Mouse (Mus musculus): ENCODE measurements at regions not wholly inside any gene's neighbourhood (a gene's known extent, or its start where the extent isn't known, plus 50 kb on each side); places are given as distances from the start of the nearest gene placed in this dataset.

DNA sequence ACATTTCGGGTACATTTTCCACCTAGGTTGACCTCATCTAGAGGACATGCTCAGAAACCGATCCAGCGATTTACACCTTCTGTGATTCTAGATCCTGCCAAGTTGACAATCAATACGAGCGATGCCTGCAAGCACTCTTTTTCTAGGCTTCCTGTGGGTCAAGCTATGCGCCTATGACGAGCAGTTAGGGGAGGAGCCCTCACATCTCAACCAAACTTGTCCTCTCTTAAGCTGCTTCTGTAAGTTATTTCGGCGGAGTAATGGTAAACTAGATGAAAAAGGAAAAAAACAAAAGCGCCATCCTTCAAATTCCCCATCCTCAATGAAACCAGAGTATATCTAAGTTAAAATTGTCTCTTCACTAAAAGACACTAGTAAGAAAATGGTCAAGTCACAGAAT lies 858.5 kb downstream of the Zfp704 start:
- DNase-seq = no peak

DNA sequence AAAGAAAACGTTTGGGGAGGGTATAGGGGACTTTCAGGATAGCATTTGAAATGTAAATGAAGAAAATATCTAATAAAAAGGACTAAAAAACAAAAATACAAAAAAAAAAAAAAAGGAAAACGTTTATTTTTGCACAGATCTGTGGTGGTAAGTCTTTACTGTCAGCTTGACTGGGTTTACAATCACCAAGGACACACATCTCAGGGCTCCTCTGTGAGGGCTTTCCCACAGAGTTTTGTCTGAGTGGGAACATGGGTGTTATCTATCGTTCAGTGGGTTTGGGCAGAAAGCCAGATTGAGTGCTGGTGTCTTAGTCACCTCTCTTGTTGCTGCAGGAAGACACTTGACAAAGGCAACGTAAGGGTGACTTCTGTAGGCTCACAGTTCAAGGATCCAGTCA lies 859.0 kb downstream of the Zfp704 start:
- no peak for DNase-seq

DNA sequence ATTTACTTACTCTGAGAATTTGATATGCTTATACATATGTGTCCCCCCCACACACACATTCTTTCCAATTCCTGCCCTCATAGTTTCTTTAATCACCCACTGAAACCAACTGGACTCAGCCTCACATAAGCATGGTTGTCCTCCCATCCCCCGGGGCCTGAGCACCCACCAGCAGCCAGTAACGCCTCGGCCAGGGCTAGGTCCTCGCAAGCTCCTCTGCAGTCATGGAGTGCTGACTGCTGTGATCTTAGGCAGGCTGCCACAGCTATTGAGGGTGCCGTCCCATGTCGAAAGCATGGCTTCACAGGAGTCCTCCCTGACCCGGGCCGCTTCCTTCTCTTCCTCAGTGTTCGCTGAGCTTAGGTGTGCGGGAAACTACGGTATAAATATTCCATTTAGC lies 859.7 kb downstream of the Zfp704 start:
- DNase-seq = no peak

DNA sequence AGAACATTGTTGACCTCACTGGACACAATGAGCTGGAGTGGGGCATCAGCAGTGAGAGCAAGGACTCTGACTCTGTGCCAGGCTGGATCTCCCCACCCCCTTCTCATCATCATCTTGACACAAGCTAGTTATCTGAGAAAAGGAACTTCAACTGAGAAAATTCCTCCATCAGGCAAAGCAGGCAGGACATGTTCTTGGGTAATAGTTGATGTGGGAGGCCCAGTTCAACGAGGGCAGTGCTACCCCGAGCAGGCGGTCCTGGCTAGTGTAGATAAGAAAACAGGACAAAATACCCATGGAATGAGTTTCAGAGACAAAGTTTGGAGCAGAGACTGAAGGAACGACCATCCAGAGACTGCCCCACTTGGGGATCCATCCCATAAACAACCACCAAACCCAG lies 862.7 kb downstream of the Zfp704 start:
- DNase-seq = no peak

DNA sequence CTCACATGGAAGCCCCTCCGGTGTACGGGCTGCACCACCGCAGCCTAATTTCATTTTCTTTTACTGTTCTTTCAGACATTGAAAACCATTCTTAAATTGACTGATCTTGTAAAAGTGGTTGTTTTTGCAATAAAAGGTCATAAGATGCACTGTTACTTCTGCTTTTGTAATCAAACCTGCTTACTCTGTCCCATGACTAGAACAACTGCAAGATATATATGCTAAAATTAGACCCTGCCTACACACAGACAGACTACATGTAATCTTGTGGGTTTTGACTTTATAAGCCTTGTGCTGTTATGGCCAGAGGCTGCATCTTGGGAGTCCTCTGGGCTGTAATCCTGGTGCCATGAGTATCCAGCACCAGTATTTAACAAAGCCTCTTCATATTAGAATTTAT lies 863.2 kb downstream of the Zfp704 start:
- no peak for DNase-seq

DNA sequence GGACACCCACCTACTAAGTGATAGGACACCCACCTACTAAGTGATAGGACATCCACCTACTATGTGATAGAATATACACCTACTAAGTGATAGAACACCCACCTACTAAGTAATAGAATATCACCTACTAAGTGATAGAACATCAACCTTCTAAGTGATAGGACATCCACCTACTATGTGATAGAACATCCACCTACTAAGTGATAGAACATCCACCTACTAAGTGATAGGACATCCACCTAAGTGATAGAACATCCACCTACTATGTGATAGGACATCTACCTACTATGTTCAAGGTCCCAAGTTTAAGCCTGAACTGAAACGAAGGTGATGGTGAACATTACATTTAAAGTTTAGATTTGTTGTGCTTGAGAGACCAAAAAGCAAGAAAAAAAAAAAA lies 863.8 kb downstream of the Zfp704 start:
- no peak for DNase-seq

DNA sequence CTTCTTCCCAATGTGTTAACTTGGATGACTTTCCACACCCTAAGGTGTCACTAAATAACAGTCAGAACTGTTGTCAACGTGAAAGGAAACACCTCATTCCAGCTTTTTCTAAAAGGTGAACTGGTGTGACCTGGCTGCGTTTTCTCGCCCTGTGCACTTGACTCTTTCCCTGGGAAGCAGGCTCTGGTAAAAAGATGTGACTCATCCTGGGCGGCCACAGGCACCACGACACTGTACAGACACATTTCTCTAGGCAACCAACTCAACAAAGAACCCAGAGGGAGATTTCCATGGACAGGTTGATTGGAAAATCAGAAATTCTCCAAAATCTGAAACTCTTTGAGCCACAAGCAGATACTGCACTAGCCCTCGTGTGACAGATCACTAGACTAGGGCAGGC lies 865.0 kb downstream of the Zfp704 start:
- DNase-seq = no peak

DNA sequence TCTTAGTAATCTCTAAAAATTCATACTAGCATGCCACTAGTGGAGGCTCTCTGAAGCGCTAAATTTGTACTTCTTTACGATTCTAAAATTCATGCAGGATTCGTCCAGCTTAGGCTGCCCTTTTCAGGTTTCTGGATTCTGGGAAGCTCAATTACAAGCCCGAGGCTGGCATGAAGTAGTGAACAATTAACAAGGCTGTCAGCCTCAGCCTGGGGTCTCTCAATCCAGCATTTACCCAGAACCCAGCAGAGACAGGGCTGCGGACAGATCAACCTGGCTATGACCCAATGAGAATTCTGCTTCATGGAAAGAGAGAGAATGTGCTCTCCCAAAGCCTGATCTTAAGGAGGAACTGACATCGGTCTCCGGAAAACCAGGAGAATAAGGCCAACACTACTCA lies 866.2 kb downstream of the Zfp704 start:
- no peak for DNase-seq

DNA sequence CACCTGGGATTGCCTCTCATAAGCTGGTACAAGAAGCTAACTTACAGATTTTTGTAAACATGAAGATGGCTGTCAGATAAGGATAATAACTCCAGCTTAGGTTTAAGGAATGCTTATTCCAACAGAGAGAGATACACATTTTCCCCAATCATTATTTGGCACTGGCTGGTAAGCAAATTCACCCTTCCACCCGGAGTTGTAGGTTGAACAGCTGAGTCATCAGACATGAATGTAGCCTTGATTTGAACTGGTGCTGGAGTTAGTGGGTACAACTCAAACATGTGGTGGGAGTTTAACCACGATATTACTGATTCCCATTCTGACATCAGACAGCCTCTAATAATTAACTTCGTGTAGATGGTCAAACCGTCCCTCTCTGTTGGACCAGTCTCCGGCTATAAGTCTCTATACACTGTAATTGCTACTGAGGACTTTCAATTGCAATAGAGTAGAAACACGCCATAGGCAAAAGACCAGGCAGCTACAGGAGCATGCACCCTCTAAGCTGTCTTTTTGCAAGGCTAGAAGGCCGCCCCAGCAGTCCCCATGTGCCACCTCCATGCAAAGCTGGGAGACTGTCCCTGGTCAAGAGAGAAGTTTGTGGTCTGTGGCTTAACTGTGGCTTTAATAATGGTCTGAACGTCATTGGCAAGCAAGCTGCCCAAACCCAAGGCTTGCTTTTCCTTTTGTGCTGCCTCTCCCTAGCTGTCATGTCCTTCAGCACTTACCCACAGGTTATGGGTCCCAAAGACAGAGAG lies 868.4 kb downstream of the Zfp704 start:
- no peak for DNase-seq

DNA sequence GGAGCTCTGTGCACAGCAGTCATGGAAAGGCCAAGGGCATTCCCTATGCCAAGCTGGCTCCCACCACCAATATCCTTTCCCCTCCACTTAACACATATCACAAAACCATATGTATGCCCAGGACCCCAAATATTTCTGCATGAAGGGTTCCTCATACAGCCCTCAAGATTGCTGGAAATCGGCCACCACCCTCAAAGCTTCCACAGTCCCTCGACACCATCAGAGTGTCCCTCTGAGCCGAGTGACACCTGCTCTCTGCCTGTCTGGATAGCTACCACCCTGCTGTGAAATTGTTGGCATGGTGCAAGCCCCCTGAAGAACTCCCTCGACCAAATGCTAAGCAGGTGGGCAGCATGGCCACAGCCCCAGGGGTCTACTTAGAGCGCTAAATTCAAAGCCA lies 869.2 kb downstream of the Zfp704 start:
- peak; percentile 20 to 32 for DNase-seq

DNA sequence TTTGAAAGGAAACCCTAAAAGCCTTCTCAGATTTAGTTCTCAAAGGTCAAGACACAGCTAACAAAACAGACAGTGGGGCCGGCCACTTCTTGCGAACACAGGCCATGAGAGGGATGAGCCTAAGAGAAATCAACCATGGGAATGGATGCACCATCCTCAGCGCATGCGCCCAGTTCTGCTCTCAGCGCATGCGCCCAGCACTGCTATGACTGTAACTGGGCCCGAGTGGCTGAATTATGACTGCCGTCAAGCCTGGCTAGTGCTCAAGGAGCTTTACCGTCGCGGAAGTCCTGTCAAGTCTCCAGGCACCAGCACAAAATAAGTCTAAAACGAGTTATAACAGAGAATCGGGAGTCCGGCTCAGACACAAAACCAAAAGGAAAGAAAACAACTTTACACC lies 870.6 kb downstream of the Zfp704 start:
- DNase-seq = no peak

DNA sequence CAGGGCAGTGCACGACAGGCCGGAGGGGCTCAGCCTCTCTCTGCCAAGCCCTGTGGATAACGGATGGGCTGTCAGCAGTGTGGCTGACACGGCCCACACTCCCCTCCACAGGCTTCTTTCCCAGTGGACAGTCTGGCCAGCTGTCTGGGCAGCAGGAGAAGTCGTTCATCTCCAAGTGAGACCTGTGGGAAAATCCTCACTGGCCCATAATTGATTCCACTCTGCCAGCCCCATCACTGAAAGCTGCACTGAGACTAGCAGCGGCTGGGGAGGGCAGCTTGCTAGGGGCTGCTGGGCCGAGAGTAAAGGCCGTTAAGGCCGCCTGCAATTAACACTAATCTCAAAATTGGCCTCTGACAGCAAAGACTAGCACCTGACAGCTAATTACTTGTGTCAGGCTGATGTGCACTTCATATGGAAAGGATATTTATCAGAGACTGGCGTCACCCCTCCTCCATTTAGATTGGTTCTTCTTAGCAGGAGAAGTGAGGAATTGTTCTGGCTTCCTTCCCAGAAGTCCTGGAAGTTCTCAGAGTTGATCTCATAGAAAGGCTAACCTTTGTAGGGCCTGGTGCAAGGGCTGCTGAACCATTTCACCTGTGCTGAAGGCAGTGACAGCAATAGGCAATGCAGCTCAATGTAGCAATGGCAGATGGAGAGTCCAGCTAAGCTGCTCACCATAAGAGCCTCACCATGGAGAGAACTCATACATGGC lies 873.5 kb downstream of the Zfp704 start:
- DNase-seq = peak; percentile 52 to 56

DNA sequence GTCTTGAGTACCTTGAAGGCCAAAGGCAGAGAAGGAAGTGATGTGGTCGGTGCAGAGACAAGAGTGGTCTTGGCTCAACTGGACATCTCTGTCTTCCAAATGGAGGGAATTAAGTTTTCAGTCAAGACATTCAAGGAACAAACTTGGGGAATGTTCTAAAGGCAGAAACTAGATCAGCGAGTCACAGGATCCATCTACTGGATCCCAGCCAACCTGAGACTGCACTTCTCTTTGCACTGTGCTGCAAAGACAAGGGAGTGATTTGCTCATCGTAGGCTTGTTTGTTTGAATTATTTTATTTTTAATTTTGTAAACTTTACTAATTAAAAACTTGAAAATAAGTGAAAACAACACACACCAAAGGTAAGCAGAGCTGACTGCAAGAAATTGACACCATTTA lies 875.8 kb downstream of the Zfp704 start:
- DNase-seq = no peak

DNA sequence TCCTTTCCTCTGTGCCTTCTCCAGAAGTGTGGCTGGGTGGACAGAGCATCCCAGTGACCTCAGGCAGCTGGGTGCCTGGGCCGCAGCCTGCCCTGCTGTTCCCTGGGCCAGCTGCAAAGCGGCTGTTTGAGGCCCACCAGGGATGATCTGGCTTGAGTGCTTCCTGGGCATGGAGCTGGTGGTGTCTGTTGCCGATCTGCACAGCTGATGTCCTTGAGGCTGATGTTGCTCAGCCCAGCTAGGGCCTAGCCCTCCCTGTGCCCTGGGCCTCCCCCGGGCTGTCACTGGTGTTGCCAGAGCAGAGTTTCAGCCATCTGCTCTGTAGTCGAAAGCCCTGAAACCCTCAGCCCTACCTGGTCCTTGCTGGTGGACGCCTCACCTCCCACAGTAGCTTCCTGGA lies 878.5 kb downstream of the Zfp704 start:
- no peak for DNase-seq

DNA sequence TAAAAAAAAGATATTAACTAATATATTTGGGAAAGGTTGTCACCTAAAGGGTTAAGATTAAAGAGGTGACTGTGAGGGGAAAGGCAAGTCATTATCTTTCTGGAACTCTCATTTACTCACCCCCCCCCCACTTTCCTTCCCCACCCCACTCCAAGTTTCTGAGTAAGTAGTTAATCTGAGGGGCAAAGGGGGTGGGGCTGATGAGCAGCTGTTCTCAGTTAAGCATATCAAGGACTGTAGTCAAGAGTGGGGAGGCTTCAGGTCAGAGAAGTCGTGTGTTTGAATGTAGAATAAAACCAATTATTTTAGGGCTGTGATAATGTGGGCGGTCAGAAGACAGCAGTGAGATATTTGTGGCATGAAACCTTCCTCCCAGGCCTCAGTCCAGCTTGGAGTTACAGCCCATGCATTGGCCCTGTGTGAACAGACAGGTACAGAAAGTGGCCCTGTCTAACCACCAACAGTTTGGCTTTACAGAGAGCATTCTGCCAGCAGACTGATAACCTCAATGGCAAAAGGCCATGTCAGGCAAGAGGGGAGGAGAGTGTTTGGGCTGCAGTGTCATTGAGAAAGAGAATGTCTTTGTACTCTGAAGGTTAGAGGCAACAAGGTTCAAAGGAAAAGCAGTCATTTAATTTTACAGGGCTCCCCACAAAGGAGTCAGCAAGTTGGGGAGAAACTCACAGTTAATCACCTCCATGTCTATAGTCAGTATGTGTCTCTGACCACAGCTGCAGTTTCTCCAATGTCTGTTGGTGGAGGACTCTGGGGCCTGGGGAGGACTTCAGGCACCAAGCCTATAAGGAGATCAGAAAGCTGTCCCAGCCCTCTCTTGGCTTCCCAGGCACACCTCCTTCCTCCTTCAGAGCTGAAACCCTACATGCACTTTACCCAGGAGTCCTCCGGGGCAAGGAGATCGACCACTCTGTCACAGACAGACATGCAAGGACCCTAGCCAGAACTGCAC lies 888.0 kb downstream of the Zfp704 start:
- DNase-seq = no peak

DNA sequence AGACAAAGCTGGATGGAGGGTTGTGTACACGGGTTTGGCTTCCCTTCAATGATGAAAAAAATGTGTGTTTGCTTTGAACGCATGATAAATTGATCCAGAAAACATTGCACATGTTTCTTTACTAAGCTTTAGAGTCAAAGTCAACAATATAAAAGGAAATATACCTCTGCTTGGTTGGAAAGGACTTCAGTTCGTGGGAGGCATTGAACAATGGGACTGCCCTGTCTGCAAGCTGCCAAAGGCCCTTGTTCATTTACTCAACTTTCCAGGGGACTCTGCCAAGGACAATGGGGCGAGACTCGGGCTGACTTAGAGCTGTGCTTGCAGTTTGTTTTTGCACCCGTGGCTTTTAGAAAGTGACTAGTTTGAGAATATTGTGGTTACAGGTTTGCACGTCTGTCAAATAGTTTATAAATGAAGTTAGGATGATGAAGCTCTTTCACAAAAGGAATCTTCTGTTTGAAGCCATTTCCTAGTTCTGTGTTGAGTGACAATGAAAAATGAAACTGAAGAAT lies 889.2 kb downstream of the Zfp704 start:
- no peak for DNase-seq

DNA sequence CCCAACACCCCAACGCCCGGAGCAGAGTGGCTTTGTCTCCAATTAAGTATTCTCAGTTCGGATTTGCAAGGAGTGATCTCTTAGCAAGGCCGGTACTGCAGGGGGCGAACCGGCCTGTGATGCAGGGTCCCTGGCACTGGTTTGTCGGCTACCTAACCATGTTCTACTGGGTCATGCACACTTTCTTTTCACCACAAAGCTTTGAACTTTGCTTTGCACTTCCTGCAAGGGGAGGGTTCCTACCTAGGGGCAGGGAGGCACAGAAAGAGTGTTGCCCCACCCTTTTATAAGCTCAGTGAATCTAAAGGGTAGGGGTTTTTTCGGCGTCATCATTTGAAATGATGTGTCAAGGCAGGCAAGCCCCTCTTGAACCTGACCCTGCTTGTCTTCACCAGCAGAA lies 891.7 kb downstream of the Zfp704 start:
- DNase-seq = no peak

DNA sequence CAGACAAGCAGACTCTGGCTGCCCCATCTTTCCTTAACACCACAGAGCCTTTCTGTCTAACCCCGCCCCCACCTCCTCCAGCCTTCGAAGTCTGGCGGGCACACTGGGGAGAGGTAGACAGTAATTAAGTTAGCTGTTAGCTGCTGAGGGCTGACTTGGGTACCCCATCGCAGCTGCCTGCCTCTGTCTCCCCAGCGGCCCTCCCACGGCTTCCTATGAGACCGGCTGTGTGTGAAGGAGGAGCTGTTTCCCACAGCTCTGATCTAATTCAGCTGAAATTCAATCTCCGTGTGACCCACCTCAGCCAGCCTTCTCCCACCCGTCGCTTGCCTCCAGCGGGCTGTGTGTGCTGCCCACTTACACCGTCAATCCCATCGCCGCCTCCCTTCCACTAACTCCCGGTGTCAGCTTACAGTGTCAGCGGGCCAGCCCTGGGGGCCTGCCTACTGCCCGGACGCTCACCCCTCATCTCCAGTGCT lies 892.5 kb downstream of the Zfp704 start:
- peak in 1 of 2 experiments; percentile 25 for DNase-seq

All from cerebellum, postnatal 14 days (tissue).